Mouse (Mus musculus) stomach, embryonic 14.5 days (tissue): ENCODE measurements around the gene Lrrc75a. TPM values are rescaled to one million over a fixed set of nuclear protein-coding genes. Genes with fewer than 3 reads are reported as not detected.

Experiments used
- ATAC-seq: fragments of 200-750 bp; cut with Nextera tagmentation; 2 replicates; pipeline ENCODE4 v1.8.0; 2017; ENCODE audit warnings: low read depth, moderate TSS enrichment; ENCODE audit not compliant: insufficient number of reproducible peaks, insufficient read depth, low FRiP score
- H3K27ac ChIP-seq: fragments of 300-500 bp; sonication (generic); 2 replicates; pipeline ENCODE4 v1.5.1; 2014; ENCODE audit warnings: mild to moderate bottlenecking, low read length, moderate library complexity, mixed read lengths
- H3K27me3 ChIP-seq: fragments of 300-500 bp; sonication (generic); 2 replicates; pipeline ENCODE4 v1.6.1; 2014; ENCODE audit warnings: low read length, control low read depth, mixed read lengths; ENCODE audit not compliant: control insufficient read depth, insufficient read depth
- H3K36me3 ChIP-seq: fragments of 300-500 bp; sonication (generic); 2 replicates; pipeline ENCODE4 v1.6.1; 2014; ENCODE audit warnings: mild to moderate bottlenecking, control low read depth, low read length, moderate library complexity, mixed read lengths; ENCODE audit not compliant: control insufficient read depth, insufficient read depth
- H3K4me1 ChIP-seq: fragments of 300-500 bp; sonication (generic); 2 replicates; pipeline ENCODE4 v1.6.1; 2014; ENCODE audit warnings: low read length, control low read depth, mixed read lengths; ENCODE audit not compliant: control insufficient read depth, insufficient read depth
- H3K4me2 ChIP-seq: fragments of 300-500 bp; sonication (generic); replicated peaks from 2 replicates; pipeline ENCODE4 v1.6.1; 2014; ENCODE audit warnings: low read depth, low read length, control low read depth
- H3K4me3 ChIP-seq: fragments of 300-500 bp; sonication (generic); 2 replicates; pipeline ENCODE4 v1.5.1; 2014; ENCODE audit warnings: low read depth, low read length, control low read depth
- H3K9ac ChIP-seq: fragments of 300-500 bp; sonication (generic); replicated peaks from 2 replicates; pipeline ENCODE4 v1.6.1; 2014; ENCODE audit warnings: low read depth, mild to moderate bottlenecking, control low read depth, low read length, moderate library complexity, mixed read lengths
- H3K9me3 ChIP-seq: fragments of 300-500 bp; sonication (generic); 2 replicates; pipeline ENCODE4 v1.6.1; 2016; ENCODE audit warnings: low read depth, low read length, control low read depth; ENCODE audit not compliant: control insufficient read depth
- WGBS: fragments of 180-500 bp; shearing (Covaris S2); extraction: QIAGEN DNeasy Blood & Tissue Kit; methylation state at CpG from one replicate; pipeline ENCODE4 v1.1.7; 2014; 5-methylcytosine and 5-hydroxymethylcytosine counted together
- polyA plus RNA-seq: library from polyadenylated mRNA; unstranded; fragments of >200 nt; fragmentation: Nextera tagmentation; extraction: Ambion mirVana; gene quantifications from 2 replicates; pipeline ENCODE4 v1.2.1, GENCODE M21; 2014

Gene Lrrc75a
- polyA plus RNA-seq, 1 experiment from 2014 or later, result 9.0 TPM

- no peak for ATAC-seq
- Histone ChIP-seq H3K4me2 (no peak overlapping the region), H3K27me3 (no peaks in the 10 kb centered on the region), H3K9me3 (no peaks in the 10 kb centered on the region), H3K9ac (no peak overlapping the region), H3K4me3 (no peak overlapping the region), H3K4me1 (peaks cover 11% of the 10 kb centered on the region; the same call in 1 of the 2 replicates), H3K27ac (no peak overlapping the region), H3K36me3 (0 out of 2 replicates have a peak, but pooled peaks cover 2% of the 10 kb centered on the region)
- WGBS, result 76% methylated on average over 4 of the region's 4 CpGs
Observed at GRCm38 (mm10) chr11:62621586-62622283, 26.6 kb downstream of the Lrrc75a start.

GRCm38 (mm10) chr11:62621079-62621478 lies 27.2 kb downstream of the Lrrc75a start:
- 94% methylated on average over 8 of the region's 8 CpGs for WGBS
- Histone ChIP-seq H3K36me3 (0 out of 2 replicates have a peak, but pooled peaks cover 2% of the 10 kb centered on the region), H3K9me3 (no peaks in the 10 kb centered on the region), H3K4me1 (peaks cover 11% of the 10 kb centered on the region; the same call in 1 of the 2 replicates), H3K4me3 (no peak overlapping the region), H3K9ac (no peak overlapping the region), H3K27me3 (no peaks in the 10 kb centered on the region), H3K4me2 (no peak overlapping the region), H3K27ac (no peak overlapping the region)
- no peak for ATAC-seq

GRCm38 (mm10) chr11:62615456-62615855 lies 32.9 kb downstream of the Lrrc75a start:
- peaks cover 4% of the 10 kb centered on the region; the same call in 1 of the 2 replicates for H3K36me3 ChIP-seq
- no peak overlapping the region for H3K9ac ChIP-seq
- no peak overlapping the region for H3K27ac ChIP-seq
- no peaks in the 10 kb centered on the region for H3K4me1 ChIP-seq
- no peaks in the 10 kb centered on the region for H3K27me3 ChIP-seq
- no peak overlapping the region for H3K4me2 ChIP-seq
- ATAC-seq, result no peak
- H3K4me3 ChIP-seq, result no peak overlapping the region
- WGBS, result 80% methylated on average over 4 of the region's 4 CpGs
- no peaks in the 10 kb centered on the region for H3K9me3 ChIP-seq

GRCm38 (mm10) chr11:62614876-62615410 lies 33.4 kb downstream of the Lrrc75a start:
- H3K9me3 ChIP-seq, result no peaks in the 10 kb centered on the region
- no peak overlapping the region for H3K4me2 ChIP-seq
- H3K27ac ChIP-seq, result no peak overlapping the region
- 84% methylated on average over 8 of the region's 8 CpGs for WGBS
- H3K9ac ChIP-seq, result no peak overlapping the region
- H3K27me3 ChIP-seq, result no peaks in the 10 kb centered on the region
- H3K36me3 ChIP-seq, result peaks cover 6% of the 10 kb centered on the region; the same call in 1 of the 2 replicates
- H3K4me3 ChIP-seq, result no peak overlapping the region
- no peak for ATAC-seq
- H3K4me1 ChIP-seq, result no peaks in the 10 kb centered on the region

- peak; percentile 89 for ATAC-seq
- Histone ChIP-seq H3K9ac (0 out of 2 replicates have a peak overlapping the region, but pooled peaks have one; percentile 25), H3K27ac (peak overlapping the region; percentile 69), H3K27me3 (no peaks in the 10 kb centered on the region), H3K9me3 (no peaks in the 10 kb centered on the region), H3K4me3 (0 out of 2 replicates have a peak overlapping the region, but pooled peaks have one; percentile 2), H3K36me3 (peaks cover 9% of the 10 kb centered on the region; the same call in 1 of the 2 replicates), H3K4me2 (peak overlapping the region; percentile 30), H3K4me1 (no peaks in the 10 kb centered on the region)
- WGBS, result 21% methylated on average over 19 of the region's 19 CpGs
Observed at GRCm38 (mm10) chr11:62613657-62614365, 34.5 kb downstream of the Lrrc75a start.

GRCm38 (mm10) chr11:62612604-62613003 lies 35.7 kb downstream of the Lrrc75a start:
- no peaks in the 10 kb centered on the region for H3K4me1 ChIP-seq
- H3K27me3 ChIP-seq, result no peaks in the 10 kb centered on the region
- no peak overlapping the region for H3K4me3 ChIP-seq
- ATAC-seq, result no peak
- no peak overlapping the region for H3K27ac ChIP-seq
- 81% methylated on average over 10 of the region's 10 CpGs for WGBS
- no peak overlapping the region for H3K4me2 ChIP-seq
- H3K9ac ChIP-seq, result no peak overlapping the region
- peaks cover 13% of the 10 kb centered on the region; the same call in 1 of the 2 replicates for H3K36me3 ChIP-seq
- no peaks in the 10 kb centered on the region for H3K9me3 ChIP-seq

GRCm38 (mm10) chr11:62610304-62610703 lies 38.0 kb downstream of the Lrrc75a start:
- ATAC-seq, result no peak
- WGBS, result 81% methylated on average over 6 of the region's 6 CpGs
- no peak overlapping the region for H3K4me2 ChIP-seq
- H3K27me3 ChIP-seq, result no peaks in the 10 kb centered on the region
- 0 out of 2 replicates have a peak, but pooled peaks cover 4% of the 10 kb centered on the region for H3K4me1 ChIP-seq
- no peak overlapping the region for H3K27ac ChIP-seq
- H3K9me3 ChIP-seq, result no peaks in the 10 kb centered on the region
- no peak overlapping the region for H3K4me3 ChIP-seq
- no peak overlapping the region for H3K9ac ChIP-seq
- H3K36me3 ChIP-seq, result peaks cover 36% of the 10 kb centered on the region

- Histone ChIP-seq H3K27me3 (no peaks in the 10 kb centered on the region), H3K9ac (no peak overlapping the region), H3K4me3 (no peak overlapping the region), H3K4me2 (no peak overlapping the region), H3K27ac (no peak overlapping the region), H3K9me3 (no peaks in the 10 kb centered on the region), H3K36me3 (peaks cover 48% of the 10 kb centered on the region), H3K4me1 (peaks cover 14% of the 10 kb centered on the region)
- ATAC-seq, result no peak
- WGBS, result 77% methylated on average over 10 of the region's 10 CpGs
Observed at GRCm38 (mm10) chr11:62608826-62609675, 39.3 kb downstream of the Lrrc75a start.
